Mouse (Mus musculus) T-helper 17 cell (primary cell): ENCODE results near the gene Ube2v1.

ENCODE experiments used
- in situ Hi-C, 2 experiments: fragments of 300-600 bp; cut with MboI, MseI; formaldehyde crosslinking; loops; 1 replicate in 1 of 2; 2 replicates in 1 of 2; pipeline ENCODE4 v1.15.1; 2025; ENCODE audit warnings: high pct_unique_total_duplicates in 2 of 2

Gene Ube2v1

DNA sequence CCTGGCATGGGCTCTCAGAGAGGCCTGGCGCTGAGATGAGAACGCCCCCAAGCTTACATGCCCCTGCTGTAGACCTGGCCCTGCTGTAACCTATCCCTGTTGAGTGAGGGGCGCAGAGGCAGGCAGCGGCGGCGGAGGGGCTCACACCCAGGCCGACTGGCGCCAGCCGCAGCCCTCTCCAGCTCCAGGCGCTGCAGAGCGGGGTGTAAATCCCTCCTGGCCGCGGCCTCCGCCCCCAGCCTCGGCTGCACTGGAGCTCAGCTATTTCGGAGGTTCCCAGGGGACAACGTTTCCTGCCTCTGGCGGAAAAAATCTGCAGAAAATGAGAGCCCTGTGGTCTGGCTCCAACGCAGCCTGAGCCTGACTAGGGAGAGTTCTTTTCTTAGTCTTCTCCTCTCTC is 66.2 kb downstream of the Ube2v1 start:
- in situ Hi-C loops = loop anchor here in 1 of 2 experiments (25.0 kb wide), 1 partner anchor 1353 kb away; no protein-coding TSS in a partner anchor

DNA sequence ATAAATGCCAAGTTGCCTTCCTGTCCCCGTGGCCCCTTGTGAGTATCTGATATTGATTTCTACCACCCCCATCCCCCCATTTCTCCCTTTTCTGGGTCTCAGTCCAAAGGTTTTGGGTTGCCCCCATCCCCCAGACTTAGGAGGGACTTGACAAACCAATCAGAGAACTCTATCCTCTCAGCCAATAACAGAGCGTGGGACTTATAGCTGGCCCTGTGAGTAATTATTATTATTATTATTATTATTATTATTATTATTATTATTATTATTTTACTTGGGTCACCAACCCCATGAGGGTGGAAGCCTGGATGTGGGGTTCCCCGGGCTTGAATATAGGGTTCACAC is 66.6 kb downstream of the Ube2v1 start:
- in situ Hi-C loops = loop anchor here in 1 of 2 experiments (25.0 kb wide), 1 partner anchor 1353 kb away; no protein-coding TSS in a partner anchor

DNA sequence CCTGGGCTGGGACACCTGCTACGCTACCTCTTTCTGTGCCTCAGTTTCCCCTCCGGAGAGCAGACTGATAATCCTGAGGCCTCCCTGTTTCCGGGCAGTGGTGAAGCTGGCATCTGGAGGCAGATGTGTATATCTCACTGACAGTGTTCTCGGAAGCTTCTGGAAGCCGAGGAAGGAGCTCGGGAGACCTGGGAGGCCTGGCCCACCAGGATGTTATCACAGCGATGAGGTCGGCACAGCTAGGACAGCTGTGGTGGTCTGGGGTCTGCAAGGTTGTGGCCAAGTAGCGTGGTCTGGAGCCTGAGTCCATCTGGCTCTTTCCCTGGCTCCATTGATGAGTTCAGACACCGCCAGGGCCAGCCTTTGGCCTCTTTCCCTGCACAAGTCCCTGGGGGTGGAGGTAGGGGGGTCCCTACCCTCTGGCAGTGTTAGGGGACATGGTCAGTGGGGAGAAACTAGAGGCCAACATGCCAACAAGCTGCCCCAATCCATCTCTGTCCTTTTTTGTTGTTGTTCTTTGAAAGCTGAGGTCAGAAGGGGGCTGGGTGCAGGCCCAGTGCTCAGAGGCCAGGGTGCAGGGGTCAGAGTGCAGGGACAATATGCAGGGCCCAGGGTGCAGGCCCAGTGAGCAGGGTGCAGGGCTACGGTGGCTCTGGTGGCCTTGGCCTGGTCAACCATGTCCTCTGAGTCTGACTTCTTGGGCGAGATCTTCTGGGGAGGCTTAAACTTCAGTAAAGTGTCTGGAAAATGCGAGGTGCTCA is 67.2 kb downstream of the Ube2v1 start:
- in situ Hi-C loops = loop anchor here in 1 of 2 experiments (25.0 kb wide), 1 partner anchor 1352 kb away; no protein-coding TSS in a partner anchor

DNA sequence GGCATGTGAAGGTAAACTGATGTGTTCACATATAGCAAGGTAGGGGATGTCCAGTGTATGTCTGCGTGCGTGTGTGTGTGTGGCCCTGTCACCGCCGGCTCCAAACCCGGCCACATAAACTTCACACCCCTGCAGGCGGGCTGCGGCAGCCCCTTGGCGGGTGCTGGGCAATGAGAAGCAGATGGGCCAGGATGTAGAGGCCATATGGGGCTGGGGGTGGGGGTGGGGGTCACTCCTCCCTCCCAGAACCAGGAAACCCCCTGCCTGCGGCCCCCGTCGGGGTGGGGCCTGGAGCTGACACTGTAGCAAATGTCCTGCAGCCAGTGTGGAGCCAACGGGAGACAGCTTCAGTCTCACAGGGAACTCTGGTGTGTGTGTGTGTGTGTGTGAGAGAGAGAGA is 68.2 kb downstream of the Ube2v1 start:
- in situ Hi-C loops = loop anchor here in 1 of 2 experiments (25.0 kb wide), 1 partner anchor 1351 kb away; no protein-coding TSS in a partner anchor

DNA sequence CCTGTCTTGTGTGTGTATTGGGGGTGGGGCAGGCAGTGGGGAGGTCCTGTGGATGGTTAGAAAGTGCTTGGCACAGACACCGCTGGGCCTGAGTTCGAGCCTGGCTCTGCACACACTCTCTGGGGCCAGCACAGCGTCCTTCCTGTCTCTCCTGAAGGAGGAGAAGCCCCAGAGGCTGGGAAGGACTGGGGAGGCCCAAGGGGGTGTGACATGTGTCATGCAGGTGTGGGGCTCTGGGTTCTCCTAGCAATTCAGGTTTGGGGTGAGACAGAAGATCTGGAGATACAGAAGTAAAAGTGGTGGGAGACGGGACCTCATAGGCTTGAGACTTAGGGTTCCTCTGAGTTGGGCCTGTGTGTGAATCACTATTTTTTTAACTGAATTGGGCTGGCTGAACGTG is 68.9 kb downstream of the Ube2v1 start:
- in situ Hi-C loops = loop anchor here in 1 of 2 experiments (25.0 kb wide), 1 partner anchor 1351 kb away; no protein-coding TSS in a partner anchor

DNA sequence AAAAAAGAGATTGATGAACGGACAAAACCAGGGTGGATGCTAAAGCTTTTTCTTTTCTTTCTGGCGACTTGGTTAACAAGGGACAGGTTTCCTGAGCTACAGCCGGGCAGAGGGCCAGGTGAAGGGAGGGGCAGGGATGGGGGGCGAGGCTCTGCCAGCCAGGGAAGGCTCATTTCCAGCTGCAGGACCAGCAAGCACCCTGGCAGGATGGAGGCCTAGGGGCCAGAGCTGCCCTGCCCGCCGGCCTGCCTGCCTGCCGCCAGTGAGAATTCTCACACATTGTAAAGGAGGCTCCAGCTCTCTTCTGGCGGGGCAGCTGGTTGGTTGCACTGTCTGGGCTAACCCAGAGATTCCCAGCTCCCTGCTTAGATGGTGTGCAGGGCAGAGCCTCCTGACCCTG is 69.8 kb downstream of the Ube2v1 start:
- in situ Hi-C loops = loop anchor here in 1 of 2 experiments (25.0 kb wide), 1 partner anchor 1350 kb away; no protein-coding TSS in a partner anchor

DNA sequence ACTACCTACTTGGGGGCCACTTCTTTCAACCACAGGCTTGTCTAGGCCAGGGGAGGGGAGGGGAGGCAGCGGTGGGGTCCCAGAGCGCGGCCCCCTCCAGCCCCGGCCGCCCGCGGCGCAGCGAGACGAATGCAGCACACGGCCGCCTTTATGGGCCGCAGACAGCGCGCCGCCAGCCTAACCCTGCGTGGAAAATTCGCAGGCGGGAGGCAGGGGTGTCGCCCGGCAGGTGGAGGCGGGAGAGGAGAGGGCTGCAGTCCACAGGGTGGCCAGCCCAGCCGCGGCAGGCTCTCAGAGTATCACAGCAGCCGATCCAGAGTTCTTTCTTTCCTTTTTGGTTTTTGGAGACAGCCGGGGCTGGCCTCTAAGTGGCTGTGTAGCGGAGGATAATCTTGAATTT is 72.5 kb downstream of the Ube2v1 start:
- in situ Hi-C loops = loop anchor here in 1 of 2 experiments (25.0 kb wide), 1 partner anchor 1347 kb away; no protein-coding TSS in a partner anchor
